Mouse (Mus musculus) adrenal gland, postnatal 4 days (tissue): ENCODE results near the gene 4930564D02Rik. TPM values are rescaled to one million over a fixed set of nuclear protein-coding genes. Genes with fewer than 3 reads are reported as not detected.

Experiments
- DNase-seq, 2 experiments: peaks; one replicate each; pipeline ENCODE4 v3.0.0; 2021 to 2022; ENCODE audit warnings: low spot score in 2 of 2, mixed read lengths in 2 of 2
- total RNA-seq, 2 experiments: library from RNA; stranded (reverse); gene quantifications; 2 replicates each; pipeline ENCODE4 v1.2.3; 2021

Gene 4930564D02Rik
- total RNA-seq, 2 experiments from 2014 or later = not detected

DNA sequence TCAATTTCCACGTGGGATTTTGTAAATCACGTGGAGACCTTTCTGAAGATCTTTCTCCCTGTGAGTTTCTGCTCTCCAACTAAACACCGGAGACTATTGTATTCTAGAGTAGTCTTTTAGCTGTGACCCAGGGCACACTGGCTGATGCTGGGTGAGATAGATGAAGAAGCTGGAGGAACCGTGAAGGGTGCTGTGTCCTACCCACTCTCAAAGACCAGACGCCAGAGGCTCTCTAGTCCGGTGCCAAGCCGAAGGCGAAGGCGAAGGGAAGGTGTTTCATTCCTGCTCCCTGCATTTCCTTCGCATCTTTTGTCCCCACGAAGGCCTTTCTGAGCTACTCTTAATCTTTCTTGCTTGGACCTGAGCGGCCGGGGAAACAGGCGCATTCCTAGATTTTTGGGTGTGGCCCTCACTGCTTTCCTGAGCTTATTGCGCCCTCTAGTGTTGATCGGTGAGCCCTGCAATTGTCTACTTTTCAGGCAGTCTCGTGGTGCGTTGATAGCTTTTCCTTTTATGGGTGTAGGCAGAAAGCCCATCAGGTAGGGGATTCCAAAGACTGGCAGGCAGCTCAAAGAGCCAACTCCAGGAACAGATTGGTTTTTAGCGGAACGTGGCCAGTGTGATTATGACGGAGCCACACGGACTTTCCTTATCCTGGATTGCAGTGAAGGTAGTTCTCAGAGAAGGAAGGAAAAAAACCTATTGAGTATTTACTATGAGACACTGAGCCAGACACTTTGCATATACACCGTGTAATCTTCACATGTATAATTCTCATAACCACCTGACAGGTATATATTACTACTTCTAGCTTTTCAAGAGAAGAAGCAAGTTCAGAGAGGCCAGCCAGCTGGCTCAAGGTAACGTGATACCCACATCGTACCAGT lies 7.8 kb upstream of the 4930564D02Rik start:
- peak; percentile 42 to 61 for DNase-seq

DNA sequence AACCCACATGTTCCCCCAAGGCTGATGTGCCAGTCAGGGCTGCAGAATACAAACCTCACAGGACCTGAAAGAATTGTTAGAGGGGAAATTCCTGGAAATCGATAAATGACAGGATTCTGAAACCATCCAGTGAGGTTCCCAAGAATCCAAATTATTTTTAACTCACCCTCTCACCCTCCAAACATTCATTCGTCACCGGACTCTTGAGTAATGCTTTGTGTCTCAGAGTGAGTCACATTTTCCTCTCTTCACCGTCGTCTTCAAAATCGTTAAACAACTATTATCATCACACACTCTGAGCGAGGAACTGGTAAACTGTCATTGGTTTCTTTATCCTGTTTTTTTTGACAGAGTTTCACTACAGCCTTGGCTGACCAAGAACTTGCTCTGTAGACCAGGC lies 6.7 kb upstream of the 4930564D02Rik start:
- no peak for DNase-seq

DNA sequence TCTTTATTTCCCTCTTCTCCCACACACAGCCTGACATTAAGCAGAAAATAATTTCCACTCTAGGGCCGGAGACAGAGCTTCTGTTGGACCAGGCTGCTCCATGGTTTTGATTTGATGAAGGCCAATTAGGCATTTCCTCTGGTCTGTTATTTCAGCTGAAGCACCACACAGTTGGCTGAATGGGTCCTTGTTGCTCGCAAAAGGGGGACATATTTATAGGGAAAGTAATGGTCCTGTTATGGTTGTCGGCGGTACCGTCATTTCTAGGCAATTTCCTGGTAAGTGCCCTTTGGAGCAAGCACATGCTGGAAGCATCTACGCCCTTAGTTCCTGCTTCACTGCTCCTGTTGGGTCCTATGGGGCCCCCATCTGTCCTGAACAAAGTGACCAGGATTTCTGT lies 5.7 kb upstream of the 4930564D02Rik start:
- no peak for DNase-seq

DNA sequence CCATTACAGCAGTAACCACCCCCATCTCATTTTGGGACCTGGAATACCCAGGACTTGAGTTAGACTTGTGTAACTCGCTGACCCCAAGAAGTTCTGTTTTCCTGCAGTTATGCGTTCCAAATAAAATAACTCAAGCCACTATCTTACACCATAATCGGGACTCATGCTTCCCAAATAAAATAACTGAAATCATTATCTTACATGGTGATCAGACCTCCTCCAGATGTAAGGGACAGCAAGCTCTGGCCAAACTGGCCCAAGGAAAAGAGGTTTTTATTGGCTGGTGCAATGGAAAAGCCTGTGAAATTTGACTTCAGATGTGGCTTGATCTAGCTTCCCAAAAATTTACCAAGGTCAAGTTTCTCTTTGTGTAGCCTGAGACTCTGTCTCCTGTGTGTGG lies 5.1 kb upstream of the 4930564D02Rik start:
- DNase-seq = no peak

DNA sequence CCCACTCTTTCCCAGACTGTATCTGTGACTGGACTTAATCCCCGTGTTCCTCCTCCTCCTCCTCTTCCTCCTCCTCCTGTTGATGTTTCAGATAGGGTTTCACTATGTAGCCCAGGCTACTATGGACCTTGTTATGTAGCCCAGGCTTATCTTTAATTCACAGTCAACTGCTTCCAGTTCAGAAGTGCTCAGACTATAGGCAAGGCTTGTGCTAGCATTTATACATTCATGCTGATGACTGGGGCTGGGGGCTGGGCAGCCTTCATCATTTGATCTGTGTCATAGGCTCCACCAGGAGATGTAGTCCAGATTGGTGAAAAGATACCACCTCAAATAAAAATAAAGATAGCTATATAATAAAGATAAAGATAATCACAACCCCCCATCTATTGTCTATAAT lies 4.7 kb upstream of the 4930564D02Rik start:
- no peak for DNase-seq

DNA sequence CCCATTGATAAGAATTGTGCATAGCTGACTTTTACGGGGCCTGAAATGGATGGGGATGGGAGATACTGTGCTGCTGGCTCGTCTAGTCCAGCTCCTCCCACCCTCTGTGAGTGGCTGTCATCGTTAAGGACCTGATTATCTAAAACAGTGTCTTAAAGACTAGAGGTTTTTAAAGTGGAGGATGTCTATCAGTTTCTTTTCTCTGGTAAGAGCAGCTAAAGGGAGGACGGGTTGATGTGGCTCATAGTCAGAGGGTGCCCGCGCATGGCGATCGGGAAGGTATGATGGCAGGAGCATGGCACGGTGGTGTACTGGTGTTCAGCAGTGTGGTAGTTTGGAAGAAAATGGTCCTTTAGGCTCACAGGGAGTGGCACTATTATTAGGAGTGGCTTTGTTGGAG lies 4.0 kb upstream of the 4930564D02Rik start:
- DNase-seq = no peak

DNA sequence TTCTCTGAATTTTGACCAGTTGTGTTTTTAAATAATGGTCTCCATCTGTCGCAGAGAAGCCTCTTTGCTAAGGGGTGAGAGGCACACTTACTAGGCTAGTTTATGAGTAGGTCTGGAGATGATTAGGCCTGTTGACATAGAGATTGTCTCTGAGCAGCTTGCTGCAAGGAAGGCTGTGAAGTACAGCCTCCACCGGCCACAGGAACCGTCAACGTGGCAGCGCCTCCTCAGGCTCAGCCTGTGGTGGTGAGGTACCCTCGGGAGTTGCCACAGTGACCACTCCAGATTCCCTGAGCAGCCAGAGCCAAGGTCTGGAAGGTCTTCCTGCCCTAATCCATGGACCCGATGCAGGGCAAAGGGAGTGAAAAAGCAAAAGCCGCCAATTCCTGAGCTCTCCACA lies 3.9 kb downstream of the 4930564D02Rik start:
- DNase-seq = no peak

DNA sequence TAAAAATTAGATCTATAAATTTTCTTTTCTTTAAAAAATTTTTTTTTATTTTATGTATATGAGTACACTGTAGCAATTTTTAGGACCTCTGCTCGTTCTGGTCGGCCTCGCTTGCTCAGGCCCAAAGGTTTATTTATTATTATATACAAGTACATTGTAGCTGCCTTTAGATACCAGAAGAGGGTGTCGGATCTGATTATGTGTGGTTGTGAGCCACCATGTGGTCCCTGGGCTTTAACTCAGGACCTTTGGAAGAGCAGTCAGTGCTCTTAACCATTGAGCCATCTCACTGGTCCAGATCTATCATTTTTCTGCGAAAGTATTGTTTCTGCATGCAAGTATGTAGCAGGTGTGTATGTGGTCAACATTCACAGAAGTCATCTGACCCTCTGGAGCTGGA lies 4.6 kb downstream of the 4930564D02Rik start:
- no peak for DNase-seq

DNA sequence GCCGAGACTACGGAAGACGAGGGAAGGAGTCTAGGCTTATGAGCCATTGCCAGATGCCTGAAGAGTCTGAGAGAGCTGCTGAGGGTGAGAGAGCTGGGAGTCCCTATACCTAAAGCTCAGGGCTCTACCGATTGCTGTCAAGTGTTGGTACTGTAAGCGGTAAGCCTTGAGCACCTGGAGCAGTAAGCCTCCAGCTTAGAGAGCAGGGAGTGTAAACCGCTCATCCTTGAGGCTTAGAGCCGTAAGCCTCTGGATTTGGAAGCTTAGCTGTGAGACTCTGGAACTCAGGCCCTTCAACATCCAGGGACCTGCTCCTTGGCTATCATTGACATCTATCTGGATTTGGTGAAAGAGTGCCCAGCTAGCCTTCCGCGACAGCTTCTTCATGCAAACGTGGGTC lies 5.9 kb downstream of the 4930564D02Rik start:
- DNase-seq = no peak

DNA sequence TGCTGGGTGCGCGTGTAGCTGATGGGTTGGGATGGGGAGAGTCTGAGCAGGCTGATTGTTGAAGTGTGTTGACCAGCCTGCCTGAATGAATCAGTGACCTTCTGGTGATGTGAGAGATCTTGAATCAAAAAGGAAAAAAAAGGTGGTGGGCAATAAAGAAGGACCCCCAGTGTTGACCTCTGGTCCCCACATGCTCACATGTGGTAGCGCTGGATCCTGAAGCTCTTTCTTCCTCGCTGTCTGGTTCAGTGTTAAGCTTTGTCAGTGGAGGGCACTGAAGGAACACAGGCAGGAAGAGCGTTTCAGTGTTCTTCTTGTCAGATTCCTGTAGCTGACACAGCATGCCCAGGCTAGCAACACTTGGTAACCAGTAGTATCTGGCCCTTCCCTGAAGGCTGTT lies 9.2 kb downstream of the 4930564D02Rik start:
- no peak for DNase-seq

DNA sequence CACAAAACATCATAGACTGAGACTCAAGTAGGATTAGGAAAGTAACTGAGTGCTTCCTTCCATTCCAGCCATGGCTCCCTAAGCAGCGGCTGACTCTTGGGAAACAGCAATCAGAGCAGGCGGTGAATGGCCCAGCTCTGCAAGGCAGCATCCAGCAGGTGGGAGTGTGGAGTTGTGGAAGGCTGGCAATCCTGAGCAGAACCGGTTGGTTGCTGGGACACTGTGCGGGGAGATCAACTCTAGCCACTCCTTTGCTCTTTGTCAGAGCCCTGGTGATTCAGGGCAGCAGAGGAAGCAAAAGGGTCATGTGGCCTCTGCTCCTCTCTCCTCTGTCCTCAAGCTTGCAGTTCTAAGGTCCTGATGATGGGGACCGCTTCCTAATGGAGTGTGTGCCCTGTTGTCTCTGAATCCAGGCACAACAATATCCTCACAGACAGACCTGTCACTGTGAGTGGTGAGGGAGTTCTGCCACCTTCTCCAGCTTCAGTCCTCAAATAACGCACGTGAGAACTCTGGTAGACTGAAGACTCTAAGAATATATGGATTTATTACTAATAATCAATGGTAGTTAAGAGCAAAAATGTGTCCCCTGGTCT lies 11.7 kb downstream of the 4930564D02Rik start:
- DNase-seq = peak in 1 of 2 experiments; percentile 52

DNA sequence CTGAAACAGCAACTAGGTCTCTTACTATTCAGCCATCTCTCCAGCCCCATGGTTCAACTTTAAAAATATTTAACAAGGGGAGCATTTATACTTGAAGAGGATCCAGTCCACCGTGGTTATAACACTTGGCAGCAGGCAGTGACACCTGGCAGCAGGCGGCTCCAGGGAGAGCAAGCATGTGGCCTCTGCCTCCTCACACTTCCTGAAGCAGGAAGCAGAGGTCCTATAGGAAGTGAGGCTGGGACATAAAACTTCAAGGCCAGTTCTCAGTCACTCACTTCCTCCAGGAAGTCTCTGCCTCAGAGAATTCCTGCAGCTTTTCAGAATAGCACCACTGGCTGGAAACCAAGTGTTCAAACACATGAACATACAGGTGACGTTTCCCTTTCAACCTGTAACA lies 20.7 kb downstream of the 4930564D02Rik start:
- DNase-seq = no peak

DNA sequence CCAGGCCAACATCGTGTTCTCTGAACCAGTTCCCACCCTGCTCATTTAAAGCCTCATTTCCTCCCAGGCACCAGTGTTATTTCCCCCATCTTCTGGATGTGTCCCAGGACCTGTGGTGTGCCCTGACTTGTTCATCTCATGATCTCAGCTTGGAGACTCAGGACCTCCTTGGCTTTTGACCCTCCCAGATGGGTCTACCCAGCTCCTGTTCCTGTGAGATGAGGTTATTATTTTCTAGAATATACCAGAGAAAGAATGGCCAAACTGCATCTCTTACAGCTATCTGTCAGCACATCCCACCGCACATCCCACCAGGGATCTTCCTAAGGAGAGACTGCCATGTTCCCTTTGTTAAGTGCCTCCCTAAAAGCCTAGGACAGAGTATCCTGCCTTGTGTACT lies 22.0 kb downstream of the 4930564D02Rik start:
- no peak for DNase-seq

DNA sequence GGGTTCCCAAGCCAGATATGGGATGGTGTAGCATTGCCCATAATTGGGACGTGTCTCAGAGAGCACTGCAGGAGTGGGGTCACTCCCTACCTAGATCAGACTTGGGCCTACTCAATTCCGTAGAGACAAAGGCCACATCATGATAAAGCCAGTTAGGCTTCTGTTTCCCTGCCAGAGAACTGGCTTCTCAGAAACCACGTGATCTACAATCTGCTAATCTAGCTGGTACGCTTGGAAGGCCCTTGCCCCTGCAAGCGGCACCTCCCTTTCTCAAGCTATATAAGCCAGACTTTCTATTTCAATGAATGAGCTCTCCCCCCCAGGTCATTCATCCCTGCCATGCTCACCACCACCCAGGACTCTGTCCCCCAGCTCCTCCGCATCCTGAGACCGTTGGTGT lies 23.5 kb downstream of the 4930564D02Rik start:
- no peak for DNase-seq

DNA sequence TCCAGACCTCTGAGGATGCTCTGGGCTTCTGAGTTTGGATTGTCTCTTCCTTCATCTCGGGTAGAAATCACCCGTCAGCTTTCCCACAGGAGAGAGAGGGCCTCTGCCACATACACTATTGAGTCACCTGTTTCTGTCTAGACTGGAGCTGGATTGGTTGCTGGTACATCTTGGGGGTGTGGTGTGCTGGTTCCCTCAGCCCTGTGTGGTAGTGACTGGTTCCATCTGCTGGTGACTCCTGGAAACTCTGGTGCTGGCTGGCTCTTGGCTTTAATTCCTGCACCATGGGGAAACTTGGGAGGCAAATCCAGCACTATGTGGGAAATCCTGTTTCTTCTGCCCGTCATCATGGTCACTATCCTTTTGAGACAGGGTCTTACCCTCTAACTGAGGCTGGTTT lies 24.3 kb downstream of the 4930564D02Rik start:
- peak in 1 of 2 experiments; percentile 20 for DNase-seq

DNA sequence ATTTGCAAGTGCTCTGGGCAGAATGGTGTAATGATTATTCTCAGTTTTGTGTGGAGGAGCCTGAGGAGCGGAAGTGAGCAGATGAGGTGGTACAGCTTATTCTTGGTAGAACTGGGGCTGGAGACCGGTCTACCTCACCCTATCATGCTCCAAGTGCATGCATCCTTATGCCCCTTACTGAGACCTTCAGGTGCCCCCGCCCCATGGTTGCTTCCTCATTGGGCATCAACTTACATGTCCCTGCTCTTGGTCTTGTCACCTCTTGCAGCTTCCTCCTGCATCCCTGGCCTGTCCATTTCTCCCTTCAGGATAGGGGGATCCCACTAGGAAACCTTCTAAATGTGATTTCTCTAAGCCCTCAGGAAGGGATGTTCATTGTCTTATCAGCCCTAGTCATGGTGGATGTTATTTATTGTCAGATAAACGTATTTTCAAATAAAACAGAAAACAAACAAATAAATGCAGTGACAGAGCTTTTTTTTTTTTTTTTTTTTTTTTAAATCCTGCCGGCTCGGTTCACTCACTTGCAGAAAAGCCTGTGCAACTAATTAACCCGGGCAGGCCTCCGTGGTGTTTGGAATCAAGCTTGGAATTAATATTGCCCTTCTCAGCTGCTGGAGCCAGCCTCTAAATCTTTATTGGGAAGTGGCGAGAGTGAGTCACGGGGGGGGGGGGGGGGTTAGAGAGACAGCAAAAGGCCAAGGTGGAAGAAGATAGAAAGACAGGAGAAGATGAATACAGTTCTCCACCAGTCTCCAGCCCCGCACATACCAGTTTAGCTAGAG lies 26.3 kb downstream of the 4930564D02Rik start:
- no peak for DNase-seq

DNA sequence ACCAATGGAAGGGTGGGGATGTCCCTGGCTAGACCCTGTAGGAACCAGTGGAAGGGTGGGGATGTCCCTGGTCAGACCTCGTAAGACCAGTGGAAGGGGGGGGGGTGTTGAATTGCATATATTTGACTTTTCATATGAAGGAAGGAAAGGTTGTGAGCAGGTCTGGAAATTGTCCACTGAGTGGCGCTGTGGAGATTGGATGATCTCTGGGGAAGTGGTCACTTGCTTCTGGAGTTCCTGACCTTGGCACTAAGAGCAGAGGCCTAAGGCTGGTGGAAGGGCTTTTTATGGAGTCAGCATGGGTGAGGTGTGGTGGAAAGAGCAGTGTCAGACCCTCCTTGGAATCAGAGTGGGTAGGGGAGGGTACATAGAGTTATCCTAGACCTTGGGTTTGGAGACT lies 27.8 kb downstream of the 4930564D02Rik start:
- DNase-seq = no peak

DNA sequence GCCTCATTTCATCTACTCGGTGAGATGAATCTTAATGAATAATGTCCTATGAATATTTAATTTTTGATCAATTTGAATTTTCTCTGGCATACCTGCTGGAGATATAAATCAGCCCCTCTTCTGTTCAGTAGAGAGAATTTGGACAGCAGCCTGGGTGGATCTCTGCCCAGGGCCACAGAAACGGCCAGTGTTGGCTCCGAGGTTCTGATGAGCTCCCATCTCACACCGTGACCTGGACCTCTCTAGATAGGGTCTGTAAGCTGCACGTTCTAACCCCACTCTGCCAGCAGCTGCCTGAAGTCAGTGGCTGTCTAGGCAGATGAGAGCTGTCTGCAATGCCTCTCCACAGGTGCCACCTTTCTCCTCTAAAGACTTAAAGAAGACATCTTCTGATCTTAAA lies 28.4 kb downstream of the 4930564D02Rik start:
- DNase-seq = no peak

DNA sequence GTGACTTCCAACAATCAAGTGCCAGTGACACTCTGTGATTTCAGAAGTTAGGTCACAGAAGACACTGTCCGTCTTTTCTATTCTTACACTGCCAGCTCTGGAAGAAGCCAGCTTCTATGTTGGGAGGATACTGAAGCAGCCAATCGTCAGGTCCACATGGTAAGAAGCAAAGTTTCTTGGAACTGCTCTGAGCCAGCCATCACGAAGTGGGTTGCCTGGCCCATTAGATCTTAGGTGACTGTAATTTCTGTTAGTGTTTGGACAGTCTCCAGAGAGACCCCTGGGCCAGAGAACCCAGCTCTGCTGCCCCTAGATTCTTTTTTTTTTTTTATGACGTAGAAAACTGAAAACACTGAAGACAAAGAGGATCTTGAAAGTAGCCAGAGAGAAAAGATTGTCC lies 30.9 kb downstream of the 4930564D02Rik start:
- DNase-seq = no peak

DNA sequence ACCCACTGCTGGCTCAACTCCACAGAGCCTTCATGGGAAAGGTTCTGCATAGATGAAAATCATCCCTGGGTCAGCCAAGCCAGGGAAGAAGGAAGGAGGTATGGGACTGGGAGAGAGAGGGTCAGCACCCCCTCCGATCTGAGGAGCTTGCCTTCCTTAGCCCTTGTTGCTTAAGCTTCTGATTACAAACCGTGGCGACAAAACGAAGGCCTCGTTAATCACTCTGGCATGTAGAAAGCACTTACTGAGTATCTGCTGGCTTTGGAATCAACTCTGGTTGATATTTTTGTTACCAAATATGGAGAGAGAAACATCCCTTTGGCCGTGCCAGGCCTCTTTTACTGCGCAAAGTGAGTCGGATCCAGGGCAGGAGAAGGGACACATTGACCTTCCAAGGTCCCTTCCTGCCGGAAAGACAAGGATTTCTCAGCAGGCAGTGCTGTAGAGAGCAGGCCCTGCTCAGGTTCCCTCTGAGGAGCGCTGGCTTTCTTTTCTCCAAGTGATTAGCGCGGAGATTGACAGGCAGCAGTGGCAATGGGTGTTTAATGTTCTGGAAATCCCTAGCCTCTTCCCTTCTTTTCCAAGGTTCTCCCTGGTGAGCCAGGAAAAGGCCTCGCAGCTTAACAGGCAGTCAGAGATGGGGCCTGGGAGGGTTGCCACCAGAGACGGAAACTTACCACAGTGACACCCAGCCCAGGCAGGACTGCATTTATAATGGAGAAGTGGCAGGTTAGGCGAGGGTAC lies 33.1 kb downstream of the 4930564D02Rik start:
- no peak for DNase-seq

DNA sequence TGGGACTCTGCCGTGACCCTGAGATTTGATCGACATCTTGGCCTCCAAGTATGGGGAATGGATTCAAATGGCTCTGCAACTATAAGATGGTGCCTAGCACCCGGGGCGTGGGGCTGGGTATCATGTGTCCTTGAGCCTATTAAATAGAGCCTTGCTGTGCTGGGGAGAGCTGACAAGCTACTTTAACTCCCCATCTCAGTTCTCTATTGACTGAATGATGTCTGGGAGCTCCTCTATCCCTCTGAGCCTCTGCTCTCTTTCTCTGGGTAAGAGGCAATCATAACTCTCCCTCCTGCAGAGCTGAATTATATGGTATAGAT lies 33.6 kb downstream of the 4930564D02Rik start:
- no peak for DNase-seq
